Mouse (Mus musculus): ENCODE data around the gene Slc16a12.

- TF ChIP-seq POLR2A (IDR thresholded peaks at IDR 0.05; ENCODE audit: insufficient read depth, low read length) (no peak), CTCF (IDR thresholded peaks at IDR 0.05; ENCODE audit: low read depth, low read length) (no peak), EP300 (IDR thresholded peaks at IDR 0.05; ENCODE audit: insufficient read depth, low read depth, low read length) (no peak)
Measured at GRCm38 (mm10) chr19:34631487-34631886, 115.6 kb downstream of the Slc16a12 start.

All from ES-Bruce4 (cell line).